Mouse (Mus musculus) limb, embryonic 11.5 days (tissue): ENCODE measurements at regions not wholly inside any gene's neighbourhood (a gene's known extent, or its start where the extent isn't known, plus 50 kb on each side); places are given as distances from the start of the nearest gene placed in this dataset.

Experiments
- ATAC-seq: fragments of 200-750 bp; cut with Nextera tagmentation; 2 replicates; pipeline ENCODE4 v1.8.0; 2017; ENCODE audit warnings: low read depth; ENCODE audit not compliant: insufficient number of reproducible peaks, low FRiP score, low TSS enrichment
- DNase-seq: peaks from one replicate; pipeline ENCODE4 v3.0.0-alpha.2; 2015; ENCODE audit warnings: low spot score
- H3K27ac ChIP-seq: fragments of 300-500 bp; sonication (generic); replicated peaks from 2 replicates; pipeline ENCODE4 v1.5.1; 2014; ENCODE audit warnings: low read depth, mild to moderate bottlenecking, low read length
- H3K27me3 ChIP-seq: fragments of 300-500 bp; sonication (generic); 2 replicates; pipeline ENCODE4 v1.6.1; 2014; ENCODE audit warnings: mild to moderate bottlenecking, low read length, mixed read lengths; ENCODE audit not compliant: control insufficient read depth, insufficient read depth
- H3K36me3 ChIP-seq: fragments of 300-500 bp; sonication (generic); 2 replicates; pipeline ENCODE4 v1.6.1; 2014; ENCODE audit warnings: mild to moderate bottlenecking, low read length, moderate library complexity, mixed read lengths; ENCODE audit not compliant: control insufficient read depth, insufficient read depth
- H3K4me1 ChIP-seq: fragments of 300-500 bp; sonication (generic); 2 replicates; pipeline ENCODE4 v1.6.1; 2014; ENCODE audit warnings: low read length, mixed read lengths; ENCODE audit not compliant: control insufficient read depth, insufficient read depth
- H3K4me2 ChIP-seq: fragments of 300-500 bp; sonication (generic); 2 replicates; pipeline ENCODE4 v1.6.1; 2014; ENCODE audit warnings: low read depth, mild to moderate bottlenecking, moderate library complexity; ENCODE audit not compliant: severe bottlenecking
- H3K4me3 ChIP-seq: fragments of 300-500 bp; sonication (generic); 2 replicates; pipeline ENCODE4 v1.5.1; 2014; ENCODE audit warnings: low read depth, low read length
- H3K9ac ChIP-seq: fragments of 300-500 bp; sonication (generic); 2 replicates; pipeline ENCODE4 v1.6.1; 2014; ENCODE audit warnings: mild to moderate bottlenecking, low read length
- H3K9me3 ChIP-seq: fragments of 300-500 bp; sonication (generic); 2 replicates; pipeline ENCODE4 v1.6.1; 2016; ENCODE audit warnings: low read length; ENCODE audit not compliant: control insufficient read depth
- WGBS: fragments of 180-500 bp; shearing (Covaris S2); extraction: QIAGEN DNeasy Blood & Tissue Kit; methylation state at CpG from one replicate; pipeline ENCODE4 v1.1.7; 2014; 5-methylcytosine and 5-hydroxymethylcytosine counted together

GRCm38 (mm10) chr17:88255744-88256598 lies 184.5 kb upstream of the Foxn2 start:
- peak overlapping the region; percentile 57 for H3K4me3 ChIP-seq
- under 1% methylated on average over 40 of the region's 40 CpGs for WGBS
- H3K36me3 ChIP-seq, result no peaks in the 10 kb centered on the region

GRCm38 (mm10) chr17:88256599-88257544 lies 183.6 kb upstream of the Foxn2 start:
- H3K36me3 ChIP-seq, result no peaks in the 10 kb centered on the region
- ATAC-seq, result peak; percentile 60
- 3% methylated on average over 18 of the region's 18 CpGs for WGBS
- H3K9ac ChIP-seq, result peak overlapping the region; percentile 94
- peak overlapping the region; percentile 57 for H3K4me3 ChIP-seq
- H3K4me1 ChIP-seq, result peaks cover 5% of the 10 kb centered on the region; the same call in 1 of the 2 replicates
- peak overlapping the region; percentile 85 for H3K4me2 ChIP-seq
- H3K27ac ChIP-seq, result peak overlapping the region; percentile 36; the same call in 1 of the 2 replicates
- DNase-seq, result peak; percentile 76
- no peaks in the 10 kb centered on the region for H3K9me3 ChIP-seq
- H3K27me3 ChIP-seq, result no peaks in the 10 kb centered on the region

More at GRCm38 (mm10) chr17:88255744-88256598, 184.5 kb upstream of the Foxn2 start:
- Histone ChIP-seq H3K27me3 (no peaks in the 10 kb centered on the region), H3K4me2 (peak overlapping the region; percentile 85), H3K4me1 (peaks cover 7% of the 10 kb centered on the region), H3K9ac (peak overlapping the region; percentile 94), H3K27ac (peak overlapping the region; percentile 84), H3K9me3 (no peaks in the 10 kb centered on the region)
- ATAC-seq, result peak; percentile 55
- DNase-seq, result peak; percentile 88

GRCm38 (mm10) chr17:88258361-88258796 lies 182.1 kb upstream of the Foxn2 start:
- Histone ChIP-seq H3K4me2 (no peak overlapping the region), H3K4me1 (peaks cover 5% of the 10 kb centered on the region; the same call in 1 of the 2 replicates), H3K4me3 (no peak overlapping the region), H3K9ac (no peak overlapping the region), H3K27ac (no peak overlapping the region), H3K36me3 (no peaks in the 10 kb centered on the region), H3K9me3 (no peaks in the 10 kb centered on the region), H3K27me3 (no peaks in the 10 kb centered on the region)
- WGBS, result 66% methylated on average over 11 of the region's 11 CpGs
- DNase-seq (peak; percentile 49), ATAC-seq (no peak)

- DNase-seq (no peak), ATAC-seq (no peak)
- Histone ChIP-seq H3K9ac (no peak overlapping the region), H3K4me3 (no peak overlapping the region), H3K4me1 (peaks cover 5% of the 10 kb centered on the region; the same call in 1 of the 2 replicates), H3K4me2 (no peak overlapping the region), H3K27me3 (no peaks in the 10 kb centered on the region), H3K9me3 (no peaks in the 10 kb centered on the region), H3K36me3 (no peaks in the 10 kb centered on the region), H3K27ac (no peak overlapping the region)
- WGBS, result 95% methylated on average over 7 of the region's 7 CpGs
Measured at GRCm38 (mm10) chr17:88260176-88260575, 180.3 kb upstream of the Foxn2 start.

GRCm38 (mm10) chr17:88260826-88261225 lies 179.7 kb upstream of the Foxn2 start:
- ATAC-seq, result no peak
- no peak overlapping the region for H3K4me3 ChIP-seq

GRCm38 (mm10) chr17:88261556-88261955 lies 179.0 kb upstream of the Foxn2 start:
- Histone ChIP-seq H3K36me3 (no peaks in the 10 kb centered on the region), H3K4me3 (no peak overlapping the region), H3K4me2 (no peak overlapping the region), H3K27me3 (no peaks in the 10 kb centered on the region), H3K9ac (no peak overlapping the region), H3K9me3 (no peaks in the 10 kb centered on the region), H3K27ac (no peak overlapping the region), H3K4me1 (peaks cover 5% of the 10 kb centered on the region; the same call in 1 of the 2 replicates)
- ATAC-seq (no peak), DNase-seq (no peak)
- WGBS, result 46% methylated on average over 8 of the region's 8 CpGs

More at GRCm38 (mm10) chr17:88260826-88261225, 179.7 kb upstream of the Foxn2 start:
- peaks cover 5% of the 10 kb centered on the region; the same call in 1 of the 2 replicates for H3K4me1 ChIP-seq
- 71% methylated on average over 6 of the region's 6 CpGs for WGBS
- H3K9ac ChIP-seq, result no peak overlapping the region
- no peaks in the 10 kb centered on the region for H3K36me3 ChIP-seq
- H3K27ac ChIP-seq, result no peak overlapping the region
- no peak overlapping the region for H3K4me2 ChIP-seq
- DNase-seq, result no peak
- H3K27me3 ChIP-seq, result no peaks in the 10 kb centered on the region
- no peaks in the 10 kb centered on the region for H3K9me3 ChIP-seq

- Histone ChIP-seq H3K9me3 (no peaks in the 10 kb centered on the region), H3K36me3 (no peaks in the 10 kb centered on the region), H3K27ac (no peak overlapping the region), H3K4me2 (no peak overlapping the region), H3K27me3 (no peaks in the 10 kb centered on the region), H3K9ac (no peak overlapping the region), H3K4me3 (no peak overlapping the region), H3K4me1 (no peaks in the 10 kb centered on the region)
- WGBS, result 84% methylated on average over 13 of the region's 13 CpGs
- ATAC-seq (no peak), DNase-seq (no peak)
Measured at GRCm38 (mm10) chr17:88262326-88263187, 178.0 kb upstream of the Foxn2 start.
